Mouse (Mus musculus) C2C12 (cell line): Measurements from ENCODE around the gene Slc25a30. TPM values are rescaled to one million over a fixed set of nuclear protein-coding genes. Genes with fewer than 3 reads are reported as not detected.
A peak's percentile ranks its signal among the peaks of the same experiment; 100 is the strongest.

Source experiments
- H3K27me3 ChIP-seq: one replicate; pipeline ENCODE4 v1.6.1; 2011; ENCODE audit not compliant: control insufficient read depth, insufficient read depth, insufficient read length
- H3K36me3 ChIP-seq: one replicate; pipeline ENCODE4 v1.6.1; 2011; ENCODE audit not compliant: control insufficient read depth, insufficient read depth
- H3K4me3 ChIP-seq: one replicate; pipeline ENCODE4 v1.5.1; 2011; ENCODE audit warnings: mild to moderate bottlenecking, control low read depth; ENCODE audit not compliant: poor library complexity, insufficient read depth, severe bottlenecking
- H3K79me2 ChIP-seq: one replicate; pipeline ENCODE4 v1.6.1; 2011; ENCODE audit not compliant: control insufficient read depth, insufficient read depth
- H3K79me3 ChIP-seq: one replicate; pipeline ENCODE4 v1.6.1; 2011; ENCODE audit warnings: low read depth, control low read depth
- H3ac ChIP-seq: one replicate; pipeline ENCODE3; 2011; ENCODE audit warnings: low read depth; ENCODE audit not compliant: control insufficient read depth, insufficient read length
- CEBPB ChIP-seq: IDR thresholded peaks from one replicate; pipeline ENCODE4 v1.6.1; 2011; ENCODE audit warnings: low read depth, mild to moderate bottlenecking, control low read depth, moderate library complexity
- CTCF ChIP-seq: IDR thresholded peaks from one replicate; pipeline ENCODE4 v1.5.1; 2011; ENCODE audit not compliant: control insufficient read depth, insufficient read depth, insufficient read length
- FOSL1 ChIP-seq: IDR thresholded peaks from one replicate; pipeline ENCODE4 v1.8.0; 2011; ENCODE audit warnings: mild to moderate bottlenecking, low read length; ENCODE audit not compliant: poor library complexity, insufficient read depth, severe bottlenecking
- MAX ChIP-seq: IDR thresholded peaks from one replicate; pipeline ENCODE4 v1.6.1; 2011; ENCODE audit warnings: mild to moderate bottlenecking, control low read depth
- MYOD1 ChIP-seq: IDR thresholded peaks from one replicate; pipeline ENCODE4 v1.6.1; 2011; ENCODE audit warnings: low read depth; ENCODE audit not compliant: control insufficient read depth, insufficient read length
- MYOG ChIP-seq: IDR thresholded peaks from one replicate; pipeline ENCODE4 v1.6.1; 2011; ENCODE audit not compliant: control insufficient read depth, insufficient read length; ENCODE audit errors: extremely low read depth
- USF1 ChIP-seq: IDR thresholded peaks from one replicate; pipeline ENCODE4 v1.6.1; 2011; ENCODE audit warnings: low read depth, mild to moderate bottlenecking, control low read depth, moderate library complexity
- polyA plus RNA-seq: library from polyadenylated mRNA; unstranded; fragments of >200 nt; fragmentation: generic; extraction: Trizol; gene quantifications from one replicate; pipeline ENCODE4 v1.2.1, GENCODE M21; 2012; ENCODE audit warnings: missing spikeins

The Slc25a30 gene
- polyA plus RNA-seq, 1 experiment: 15.9 TPM

- TF ChIP-seq FOSL1 (no peak), MYOD1 (no peak), MYOG (no peak), CTCF (no peak), USF1 (no peak), MAX (no peak), CEBPB (no peak)
- H3K36me3 ChIP-seq: peaks cover 71% of the 10 kb centered on the region
- H3K27me3 ChIP-seq: no peaks in the 10 kb centered on the region
- no peaks in the 10 kb centered on the region for H3K79me3 ChIP-seq
- peaks cover 2% of the 10 kb centered on the region for H3K79me2 ChIP-seq
- no peak overlapping the region for H3ac ChIP-seq
- H3K4me3 ChIP-seq: no peak overlapping the region
Measured at GRCm38 (mm10) chr14:75741904-75742303, 44.9 kb downstream of the Slc25a30 start.

- no peak overlapping the region for H3ac ChIP-seq
- peaks cover 93% of the 10 kb centered on the region for H3K36me3 ChIP-seq
- no peak overlapping the region for H3K4me3 ChIP-seq
- no peak for TF ChIP-seq CTCF
- no peak for TF ChIP-seq MAX
- no peak for TF ChIP-seq MYOG
- no peak for TF ChIP-seq FOSL1
- TF ChIP-seq USF1: no peak
- TF ChIP-seq MYOD1: no peak
- peak; percentile 19 for TF ChIP-seq CEBPB
- H3K79me3 ChIP-seq: no peaks in the 10 kb centered on the region
- H3K79me2 ChIP-seq: no peaks in the 10 kb centered on the region
- H3K27me3 ChIP-seq: no peaks in the 10 kb centered on the region
Measured at GRCm38 (mm10) chr14:75735597-75735996, 51.2 kb downstream of the Slc25a30 start.

GRCm38 (mm10) chr14:75732631-75733030 lies 54.2 kb downstream of the Slc25a30 start:
- Histone ChIP-seq H3K4me3 (no peak overlapping the region), H3K36me3 (peaks cover 93% of the 10 kb centered on the region), H3K79me2 (no peaks in the 10 kb centered on the region), H3K27me3 (no peaks in the 10 kb centered on the region), H3ac (no peak overlapping the region), H3K79me3 (no peaks in the 10 kb centered on the region)
- no peak for TF ChIP-seq MYOD1

- no peaks in the 10 kb centered on the region for H3K79me2 ChIP-seq
- no peaks in the 10 kb centered on the region for H3K79me3 ChIP-seq
- no peak overlapping the region for H3K4me3 ChIP-seq
- TF ChIP-seq MAX: no peak
- no peak for TF ChIP-seq CEBPB
- TF ChIP-seq CTCF: no peak
- TF ChIP-seq FOSL1: no peak
- TF ChIP-seq MYOD1: no peak
- TF ChIP-seq MYOG: no peak
- no peak for TF ChIP-seq USF1
- no peaks in the 10 kb centered on the region for H3K27me3 ChIP-seq
- peaks cover 93% of the 10 kb centered on the region for H3K36me3 ChIP-seq
- H3ac ChIP-seq: no peak overlapping the region
Measured at GRCm38 (mm10) chr14:75731361-75731760, 55.5 kb downstream of the Slc25a30 start.

- Histone ChIP-seq H3K79me2 (no peaks in the 10 kb centered on the region), H3K36me3 (peaks cover 94% of the 10 kb centered on the region)
Measured at GRCm38 (mm10) chr14:75728111-75728510, 58.7 kb downstream of the Slc25a30 start.

GRCm38 (mm10) chr14:75727046-75727445 lies 59.8 kb downstream of the Slc25a30 start:
- H3K36me3 ChIP-seq: peaks cover 94% of the 10 kb centered on the region
- H3K27me3 ChIP-seq: no peaks in the 10 kb centered on the region
- no peaks in the 10 kb centered on the region for H3K79me3 ChIP-seq
- no peaks in the 10 kb centered on the region for H3K79me2 ChIP-seq
- H3ac ChIP-seq: no peak overlapping the region
- no peak for TF ChIP-seq MYOG
- no peak for TF ChIP-seq CTCF
- no peak for TF ChIP-seq CEBPB
- TF ChIP-seq FOSL1: no peak
- no peak for TF ChIP-seq USF1
- TF ChIP-seq MYOD1: no peak
- TF ChIP-seq MAX: no peak
- no peak overlapping the region for H3K4me3 ChIP-seq

More at GRCm38 (mm10) chr14:75728111-75728510, 58.7 kb downstream of the Slc25a30 start:
- Histone ChIP-seq H3K79me3 (no peaks in the 10 kb centered on the region), H3ac (no peak overlapping the region), H3K27me3 (no peaks in the 10 kb centered on the region), H3K4me3 (no peak overlapping the region)
- TF ChIP-seq MAX (no peak), CEBPB (no peak), USF1 (no peak), MYOG (no peak), CTCF (no peak), FOSL1 (no peak), MYOD1 (no peak)
